Mouse (Mus musculus): ENCODE data around the gene Aldh1b1.

Gene Aldh1b1

DNA sequence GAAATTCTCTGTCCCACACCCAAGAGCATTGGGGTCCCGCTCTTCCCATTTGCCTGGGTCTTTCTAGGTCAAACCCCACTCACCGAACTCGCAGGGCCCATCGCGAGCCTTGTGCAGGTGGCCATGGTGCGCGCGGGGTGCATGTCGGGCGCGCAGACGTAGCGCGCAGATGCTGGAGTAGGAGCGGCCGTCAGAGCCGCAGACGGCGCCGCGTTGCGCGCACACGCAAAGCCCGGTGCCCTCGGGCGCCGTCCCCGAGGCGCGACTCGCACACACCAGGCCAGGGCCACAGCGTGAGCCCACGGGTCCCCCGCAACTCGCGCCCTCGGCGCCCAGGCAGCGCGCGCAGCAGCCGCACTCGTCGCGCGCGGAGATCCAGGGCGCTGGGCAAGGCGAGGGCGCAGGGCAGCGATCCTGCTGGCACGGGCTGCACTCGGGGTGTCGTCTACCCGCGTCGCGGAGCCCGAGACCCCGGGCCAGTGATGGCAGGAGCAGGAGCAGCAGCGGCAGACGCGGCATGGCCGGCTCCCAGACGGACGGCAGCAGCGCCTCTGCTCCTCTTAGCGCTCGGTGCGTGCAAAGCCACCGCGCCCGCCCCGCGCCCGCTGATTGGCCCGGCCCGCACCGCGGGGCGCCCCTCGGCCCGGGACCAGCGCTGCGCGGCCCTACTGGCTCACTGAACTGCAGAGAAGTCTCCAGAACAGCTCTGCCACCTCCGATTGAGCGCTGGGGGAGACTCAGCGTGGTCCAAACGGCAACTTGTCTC is 27.6 kb downstream of the Aldh1b1 start, which contains the start of gene Igfbpl1:
Gene Igfbpl1 (minus strand): TSS at position 649 of the 766 bp plus-strand sequence.
- DNase-seq (ENCODE audit: low spot score in 2 of 2) = no peak

DNA sequence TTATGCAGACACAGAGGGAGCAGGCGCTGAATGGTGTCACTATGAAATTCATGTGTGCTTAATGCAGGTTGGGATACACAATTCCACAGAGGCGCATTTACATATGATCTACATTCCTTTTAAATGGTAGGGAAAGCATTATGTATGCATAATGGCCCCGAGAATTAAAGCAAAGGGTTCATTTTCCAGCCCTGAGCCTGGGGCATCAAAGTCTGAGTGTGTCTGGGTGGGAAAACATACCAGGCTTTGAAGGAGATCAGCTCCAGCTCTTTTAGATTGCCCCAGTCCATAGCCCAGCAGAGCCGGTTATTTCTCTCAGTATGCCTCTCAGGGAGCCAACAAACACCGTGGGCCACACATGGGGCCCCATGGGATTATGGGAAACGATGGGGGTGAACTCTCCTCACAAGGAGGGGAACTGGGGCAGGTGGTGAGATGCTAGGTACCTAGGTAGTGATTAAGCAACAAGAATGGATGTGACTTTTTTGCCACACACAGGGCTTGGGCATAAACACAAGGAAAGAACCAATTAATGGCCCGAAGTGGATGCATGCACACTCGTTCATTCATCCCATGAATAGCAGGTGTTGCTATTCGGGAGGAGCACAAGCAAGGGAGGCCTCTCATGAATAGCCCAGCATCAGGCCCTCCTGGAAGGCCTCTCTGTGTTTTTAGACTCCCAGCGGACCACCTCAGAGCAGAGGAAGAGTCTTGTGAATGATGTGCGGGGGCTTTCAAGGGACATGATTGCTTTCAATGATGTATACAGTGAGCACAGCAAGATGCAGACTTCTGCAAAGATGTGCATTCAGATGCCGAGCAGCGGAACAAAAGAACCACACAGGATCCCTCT is 31.3 kb downstream of the Aldh1b1 start:
- no peak for DNase-seq (ENCODE audit: low spot score in 2 of 2)

DNA sequence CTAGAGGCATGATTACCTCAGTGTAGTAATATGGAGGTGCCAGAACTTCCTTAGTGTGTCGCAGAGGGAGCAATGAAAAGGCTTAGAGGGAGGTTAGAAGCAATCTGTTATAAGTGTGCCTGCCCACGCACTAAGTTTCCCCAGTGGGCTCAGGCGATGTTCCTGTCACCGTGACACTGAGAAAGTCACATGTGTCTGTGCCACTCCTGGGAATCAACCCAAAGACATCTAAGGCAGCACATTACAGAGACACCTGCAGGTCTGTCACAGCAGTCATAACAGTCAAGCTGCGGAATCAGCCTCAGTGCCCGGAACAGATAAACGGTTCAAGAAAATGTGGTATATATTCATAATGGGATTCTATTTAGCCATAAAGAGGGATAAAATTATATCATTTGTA is 33.2 kb downstream of the Aldh1b1 start:
- DNase-seq (ENCODE audit: low spot score in 2 of 2) = peak; percentile 28 to 52

DNA sequence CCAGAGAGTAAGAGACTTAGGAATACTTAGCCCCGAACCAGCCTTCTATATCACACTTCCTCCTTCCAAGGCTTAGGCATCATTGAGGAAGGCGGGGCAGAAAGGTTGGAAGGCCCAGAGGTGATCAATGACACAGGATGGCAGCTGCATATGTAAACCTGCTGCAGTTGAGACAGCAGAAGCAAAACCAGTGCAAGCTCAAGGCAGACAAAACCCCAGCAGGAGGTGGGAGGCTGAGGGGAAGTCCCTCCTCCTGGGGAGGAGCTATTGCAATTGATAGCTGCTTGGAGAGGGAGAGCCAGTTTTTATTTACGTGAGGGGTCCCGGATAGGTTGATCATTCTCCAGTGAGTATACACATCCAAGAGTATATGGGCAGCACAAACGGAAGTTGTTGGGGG is 34.6 kb downstream of the Aldh1b1 start:
- DNase-seq (ENCODE audit: low spot score in 2 of 2) = no peak

DNA sequence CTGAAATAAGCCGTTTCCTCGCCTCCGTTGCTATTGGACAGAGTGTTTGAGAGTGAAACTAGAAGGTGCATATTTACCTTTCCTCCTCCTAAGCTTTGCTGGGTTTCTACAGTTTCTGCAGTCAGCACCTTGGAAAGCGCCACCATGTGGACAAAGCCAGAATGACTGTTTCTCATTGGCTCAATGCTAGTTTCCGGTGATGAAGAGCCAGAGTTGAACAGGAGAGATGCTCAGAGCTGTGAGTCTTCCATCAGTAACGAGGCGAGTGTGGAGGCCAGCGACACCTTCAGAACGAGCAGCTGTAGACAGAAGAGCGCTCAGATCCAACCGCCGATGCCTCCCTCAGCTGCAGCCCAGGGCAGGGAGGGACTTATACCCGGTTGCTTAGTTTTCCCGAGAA is 45.5 kb downstream of the Aldh1b1 start:
- DNase-seq (ENCODE audit: low spot score in 2 of 2) = peak in 1 of 2 experiments; percentile 29

DNA sequence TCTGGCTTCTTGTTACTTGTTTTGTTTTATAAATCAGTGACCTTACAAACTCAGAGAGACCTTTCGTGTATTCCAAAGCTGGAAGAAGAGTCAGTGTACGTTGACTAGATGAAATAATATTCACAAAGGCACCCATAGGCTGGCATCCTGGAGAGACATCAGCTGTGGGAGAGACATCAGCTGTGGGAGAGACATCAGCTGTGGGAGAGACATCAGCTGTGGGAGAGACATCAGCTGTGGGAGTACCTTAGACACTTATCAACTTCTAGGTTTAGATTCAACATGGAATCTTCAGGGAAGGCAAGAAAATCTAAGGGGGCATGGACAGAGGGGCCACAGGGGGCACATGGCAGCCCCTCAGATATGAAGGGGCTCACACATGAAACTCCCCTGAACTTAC is 47.4 kb downstream of the Aldh1b1 start:
- DNase-seq (ENCODE audit: low spot score in 2 of 2) = no peak

DNA sequence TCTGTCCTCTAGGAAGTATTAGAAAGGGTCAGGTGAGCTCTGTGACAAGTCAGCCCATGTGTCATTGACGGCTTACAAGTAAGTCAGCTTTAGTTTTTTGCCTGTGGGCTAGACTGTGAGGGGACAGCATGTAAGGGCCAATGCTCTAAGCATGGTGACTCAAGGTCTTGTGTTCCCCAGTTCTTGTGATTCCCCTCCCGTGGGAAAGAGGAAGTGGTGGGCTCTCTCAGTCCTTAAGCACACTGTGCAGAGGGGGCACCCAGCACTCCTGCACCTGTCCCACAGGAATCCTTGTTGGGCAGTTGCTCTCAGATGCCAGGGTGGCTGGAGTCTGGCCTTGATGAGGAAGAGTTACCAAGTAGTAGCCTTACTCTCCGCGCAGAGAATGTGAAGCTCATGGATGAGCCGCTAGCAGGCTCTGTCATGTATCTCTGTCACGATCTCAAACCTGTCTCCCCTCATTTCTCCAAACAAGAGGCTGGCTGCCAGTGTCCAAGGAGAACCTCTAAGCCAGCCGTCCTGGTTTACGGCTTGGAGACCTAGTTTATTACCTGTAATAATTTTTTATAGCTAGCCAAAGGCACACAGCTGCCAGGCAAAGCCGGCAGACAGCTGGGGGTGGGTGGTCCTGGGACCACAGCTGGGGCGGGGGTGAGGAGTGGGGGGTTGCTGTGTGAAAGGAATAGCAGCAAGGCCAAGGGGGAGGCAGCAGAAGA is 49.4 kb downstream of the Aldh1b1 start, which contains the start of gene Stra6l:
Gene Stra6l (plus strand): TSS at position 556 of the 716 bp plus-strand sequence.
- DNase-seq (ENCODE audit: low spot score in 2 of 2) = no peak

DNA sequence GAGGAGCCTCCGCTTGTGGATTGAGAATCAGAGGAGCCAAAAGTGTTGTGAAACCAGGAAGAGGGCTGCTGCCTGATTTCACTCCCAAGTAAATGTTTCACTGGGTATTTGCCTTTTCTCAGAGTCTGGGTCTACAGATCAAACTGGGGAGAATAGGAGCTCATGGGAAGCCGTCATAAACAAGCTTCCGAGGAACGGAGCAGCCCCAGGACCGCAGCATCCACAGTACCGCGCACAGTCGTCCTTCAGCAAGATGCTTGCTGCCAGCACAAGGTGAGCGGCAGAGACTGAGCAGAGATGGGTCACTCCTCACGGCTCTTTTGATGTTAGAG is 50.0 kb downstream of the Aldh1b1 start:
- no peak for DNase-seq (ENCODE audit: low spot score in 2 of 2)

DNA sequence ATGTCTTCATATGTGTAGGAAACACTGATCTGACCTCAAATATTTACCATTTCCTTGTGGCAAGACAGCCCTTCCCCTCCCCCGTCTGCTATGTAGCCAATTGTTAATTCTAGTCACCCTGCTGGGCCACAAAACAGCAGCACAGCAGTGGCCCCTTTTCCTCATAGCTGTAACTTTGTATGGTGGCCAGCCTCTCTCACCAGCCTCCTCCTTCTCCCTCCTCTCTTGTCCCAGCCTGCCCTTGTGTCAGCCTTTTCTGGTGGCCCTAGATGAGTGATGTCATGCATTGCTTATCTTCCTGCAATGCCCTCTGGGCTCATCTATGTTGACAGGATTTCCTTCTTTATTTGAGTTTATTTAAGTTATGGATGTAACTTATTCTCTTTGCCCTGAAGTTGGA is 50.6 kb downstream of the Aldh1b1 start:
- DNase-seq (ENCODE audit: low spot score in 2 of 2) = no peak

DNA sequence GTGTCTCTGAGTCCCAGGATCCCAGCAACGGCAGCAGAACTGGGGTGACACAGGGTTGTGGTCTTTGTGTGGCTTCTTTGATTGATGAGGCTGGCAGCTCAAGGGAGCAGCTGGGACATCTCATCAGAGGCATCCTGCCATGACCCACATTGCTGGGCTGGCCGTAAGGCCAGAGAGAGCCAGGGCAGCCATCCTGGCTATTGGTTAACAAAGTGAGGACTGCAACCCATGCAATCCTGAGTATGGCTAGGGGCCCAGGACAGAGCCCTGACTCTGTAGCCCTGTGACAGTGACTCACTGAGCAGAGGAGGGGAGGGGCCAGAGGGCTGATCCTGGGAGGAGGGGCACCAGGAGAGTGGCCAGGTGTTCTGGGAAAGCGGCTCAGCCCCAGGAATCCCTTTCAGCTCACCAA is 52.8 kb downstream of the Aldh1b1 start:
- no peak for DNase-seq (ENCODE audit: low spot score in 2 of 2)

DNA sequence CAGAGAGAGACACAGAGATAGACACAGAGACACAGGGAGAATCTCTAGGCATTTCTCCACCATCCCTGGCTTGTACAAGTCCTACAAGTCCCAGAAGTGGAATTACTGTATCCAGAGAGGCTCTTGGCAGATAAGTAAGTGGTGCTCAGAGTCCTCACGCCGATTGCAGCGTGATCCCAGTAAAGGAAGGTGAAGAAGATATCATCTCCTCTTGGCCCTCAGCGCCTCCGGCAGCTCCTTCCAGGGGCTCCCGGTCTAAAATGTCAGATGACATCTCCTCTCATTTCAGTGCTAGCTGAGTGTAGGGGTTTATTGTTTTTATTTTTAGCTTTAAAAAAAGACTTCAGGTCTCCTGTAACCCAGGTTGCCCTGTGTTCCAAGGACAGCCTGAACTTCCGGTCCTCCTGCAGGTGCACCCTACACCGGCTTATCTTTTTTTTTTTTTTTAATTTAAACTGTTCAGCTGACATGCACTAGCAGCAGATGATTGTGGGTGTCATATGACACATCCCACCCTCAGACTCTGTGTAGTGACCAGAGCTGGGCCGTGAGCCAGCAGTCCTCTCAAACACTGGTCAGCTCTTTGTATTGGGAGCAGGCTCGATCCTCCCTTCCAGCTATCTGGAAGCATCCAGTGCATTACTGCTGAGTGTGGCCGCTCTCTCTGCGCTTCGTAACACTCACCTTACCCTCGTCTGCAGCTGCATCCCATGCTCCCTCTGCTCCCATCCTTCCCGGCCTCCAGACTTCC is 54.8 kb downstream of the Aldh1b1 start:
- no peak for DNase-seq (ENCODE audit: low spot score in 2 of 2)
